Mouse (Mus musculus) hindbrain, embryonic 16.5 days (tissue): ENCODE measurements around the gene Dpysl4. TPM values are rescaled to one million over a fixed set of nuclear protein-coding genes. Genes with fewer than 3 reads are reported as not detected.

Experiments
- ATAC-seq: fragments of 200-750 bp; cut with Nextera tagmentation; 2 replicates; pipeline ENCODE4 v1.8.0; 2017; ENCODE audit warnings: moderate TSS enrichment, moderate library complexity
- H3K27ac ChIP-seq: fragments of 300-500 bp; sonication (generic); 2 replicates; pipeline ENCODE4 v1.5.1; 2014; ENCODE audit warnings: low read depth, mild to moderate bottlenecking, control low read depth, low read length, moderate library complexity
- H3K27me3 ChIP-seq: fragments of 300-500 bp; sonication (generic); replicated peaks from 2 replicates; pipeline ENCODE4 v1.6.1; 2014; ENCODE audit warnings: low read length; ENCODE audit not compliant: control insufficient read depth, insufficient read depth
- H3K36me3 ChIP-seq: fragments of 300-500 bp; sonication (generic); 2 replicates; pipeline ENCODE4 v1.6.1; 2014; ENCODE audit warnings: mild to moderate bottlenecking, low read length, moderate library complexity, mixed read lengths; ENCODE audit not compliant: control insufficient read depth, insufficient read depth
- H3K4me1 ChIP-seq: fragments of 300-500 bp; sonication (generic); 2 replicates; pipeline ENCODE4 v1.6.1; 2014; ENCODE audit warnings: low read depth, low read length; ENCODE audit not compliant: control insufficient read depth, insufficient read depth
- H3K4me2 ChIP-seq: fragments of 300-500 bp; sonication (generic); 2 replicates; pipeline ENCODE4 v1.6.1; 2014; ENCODE audit warnings: mild to moderate bottlenecking, low read length, control low read depth, moderate library complexity
- H3K4me3 ChIP-seq: fragments of 300-500 bp; sonication (generic); 2 replicates; pipeline ENCODE4 v1.5.1; 2014; ENCODE audit warnings: mild to moderate bottlenecking, low read length, control low read depth, moderate library complexity
- H3K9ac ChIP-seq: fragments of 300-500 bp; sonication (generic); 2 replicates; pipeline ENCODE4 v1.6.1; 2014; ENCODE audit warnings: low read depth, mild to moderate bottlenecking, control low read depth, low read length, moderate library complexity
- H3K9me3 ChIP-seq: fragments of 300-500 bp; sonication (generic); 2 replicates; pipeline ENCODE4 v1.6.1; 2014; ENCODE audit warnings: mild to moderate bottlenecking, low read length, moderate library complexity; ENCODE audit not compliant: control insufficient read depth
- WGBS: fragments of 180-500 bp; shearing (Covaris S2); extraction: QIAGEN DNeasy Blood & Tissue Kit; methylation state at CpG from one replicate; pipeline ENCODE4 v1.1.7; 2014; 5-methylcytosine and 5-hydroxymethylcytosine counted together
- polyA plus RNA-seq: library from polyadenylated mRNA; unstranded; fragments of >200 nt; fragmentation: Nextera tagmentation; extraction: Ambion mirVana; gene quantifications from 2 replicates; pipeline ENCODE4 v1.2.1, GENCODE M21; 2015

The Dpysl4 gene
- polyA plus RNA-seq, 1 experiment from 2014 or later = 182 TPM

DNA sequence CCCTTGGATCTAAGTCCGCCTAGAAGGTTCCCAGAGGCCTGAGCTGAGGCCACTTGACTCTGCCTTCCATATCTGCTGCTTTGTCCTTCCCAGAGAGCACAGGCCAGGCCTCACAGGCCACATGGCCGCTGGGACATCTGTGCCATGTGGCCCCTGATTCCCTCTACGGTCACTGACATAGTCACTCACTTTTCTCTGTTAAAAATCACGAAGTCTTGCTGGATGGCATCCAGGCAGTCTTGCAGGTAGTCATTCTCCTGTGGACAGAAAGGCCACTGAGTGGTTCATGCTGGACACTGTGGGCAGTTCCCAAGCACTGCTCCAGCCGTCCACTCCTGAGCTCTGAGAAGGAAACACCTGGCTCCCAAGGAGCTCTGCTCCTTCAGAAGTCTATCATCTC lies 19.3 kb downstream of the Dpysl4 start:
- WGBS = 78% methylated on average over 5 of the region's 5 CpGs
- no peaks in the 10 kb centered on the region for H3K36me3 ChIP-seq
- H3K4me1 ChIP-seq = no peaks in the 10 kb centered on the region
- H3K4me2 ChIP-seq = no peak overlapping the region
- no peak overlapping the region for H3K9ac ChIP-seq
- no peak overlapping the region for H3K27ac ChIP-seq
- H3K4me3 ChIP-seq = no peak overlapping the region
- no peaks in the 10 kb centered on the region for H3K27me3 ChIP-seq
- no peaks in the 10 kb centered on the region for H3K9me3 ChIP-seq
- no peak for ATAC-seq

DNA sequence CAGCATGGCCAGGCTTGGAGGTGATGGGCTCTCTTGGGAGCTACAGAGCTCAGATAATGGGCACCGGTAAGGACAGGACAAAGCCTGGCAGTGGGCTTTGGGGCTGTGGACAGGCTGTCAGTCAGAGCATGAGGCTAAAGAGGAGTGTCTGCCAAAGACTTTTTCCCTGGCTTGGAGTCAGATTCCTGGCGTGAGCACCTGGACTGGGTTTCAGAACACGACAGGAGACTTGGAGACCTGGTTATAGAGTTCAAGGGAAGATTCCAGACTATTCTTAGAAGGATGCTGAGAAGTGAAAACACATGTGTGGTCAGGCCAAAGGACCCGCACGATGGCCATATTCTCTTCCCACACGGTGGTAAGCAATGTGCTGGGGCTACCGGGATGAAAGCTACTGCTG lies 19.9 kb downstream of the Dpysl4 start:
- H3K9ac ChIP-seq = no peak overlapping the region
- H3K27ac ChIP-seq = no peak overlapping the region
- H3K36me3 ChIP-seq = no peaks in the 10 kb centered on the region
- no peak for ATAC-seq
- H3K4me2 ChIP-seq = no peak overlapping the region
- no peaks in the 10 kb centered on the region for H3K4me1 ChIP-seq
- H3K27me3 ChIP-seq = no peaks in the 10 kb centered on the region
- WGBS = 70% methylated on average over 7 of the region's 7 CpGs
- H3K9me3 ChIP-seq = no peaks in the 10 kb centered on the region
- no peak overlapping the region for H3K4me3 ChIP-seq

- H3K9ac ChIP-seq = no peak overlapping the region
- no peak overlapping the region for H3K27ac ChIP-seq
- H3K36me3 ChIP-seq = no peaks in the 10 kb centered on the region
- H3K9me3 ChIP-seq = no peaks in the 10 kb centered on the region
- no peaks in the 10 kb centered on the region for H3K27me3 ChIP-seq
- no peak for ATAC-seq
- 75% methylated on average over 9 of the region's 9 CpGs for WGBS
- no peaks in the 10 kb centered on the region for H3K4me1 ChIP-seq
- H3K4me3 ChIP-seq = no peak overlapping the region
- H3K4me2 ChIP-seq = no peak overlapping the region
Observed at GRCm38 (mm10) chr7:139107908-139108650, 22.3 kb downstream of the Dpysl4 start.

DNA sequence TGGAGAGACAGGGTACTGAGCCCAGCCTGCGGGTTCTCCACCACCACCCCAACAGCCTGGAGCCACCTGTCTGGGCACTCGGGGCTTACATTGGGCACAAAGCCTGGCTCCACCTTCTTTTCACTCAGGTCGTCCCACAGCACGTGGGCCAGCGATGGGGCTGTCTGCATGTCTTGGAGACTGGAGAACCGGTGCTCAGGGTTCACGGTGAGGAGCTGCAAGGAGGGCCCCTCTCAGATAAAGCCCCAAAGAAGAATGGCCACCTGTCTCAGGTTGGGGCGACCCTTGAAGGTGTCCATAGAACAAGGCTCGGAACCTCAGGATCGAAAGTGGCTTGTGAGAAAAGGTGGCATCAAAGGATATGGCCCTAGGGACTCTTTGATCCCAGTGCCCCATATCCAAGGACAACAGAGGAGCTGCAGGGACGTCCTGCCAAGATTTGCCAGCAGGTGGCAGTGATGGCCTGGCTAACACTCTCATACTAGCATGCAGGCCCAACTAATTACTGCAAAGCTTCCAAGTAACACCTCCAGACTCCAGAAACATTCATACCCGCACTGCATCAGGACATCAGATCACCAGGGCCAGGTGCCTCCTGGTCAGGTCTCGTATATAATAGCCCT lies 33.5 kb downstream of the Dpysl4 start:
- H3K9me3 ChIP-seq = no peaks in the 10 kb centered on the region
- H3K9ac ChIP-seq = no peak overlapping the region; the same call in 1 of the 2 replicates
- ATAC-seq = peak; percentile 91
- H3K4me2 ChIP-seq = no peak overlapping the region
- no peak overlapping the region for H3K4me3 ChIP-seq
- H3K4me1 ChIP-seq = no peaks in the 10 kb centered on the region
- H3K36me3 ChIP-seq = no peaks in the 10 kb centered on the region
- H3K27ac ChIP-seq = no peak overlapping the region
- 46% methylated on average over 13 of the region's 13 CpGs for WGBS
- 0 out of 2 replicates have a peak, but pooled peaks cover 2% of the 10 kb centered on the region for H3K27me3 ChIP-seq

GRCm38 (mm10) chr7:139119775-139120153 lies 34.0 kb downstream of the Dpysl4 start:
- H3K9me3 ChIP-seq = no peaks in the 10 kb centered on the region
- H3K4me2 ChIP-seq = no peak overlapping the region
- ATAC-seq = peak; percentile 52
- no peaks in the 10 kb centered on the region for H3K4me1 ChIP-seq
- H3K36me3 ChIP-seq = no peaks in the 10 kb centered on the region
- H3K27me3 ChIP-seq = 0 out of 2 replicates have a peak, but pooled peaks cover 2% of the 10 kb centered on the region
- no peak overlapping the region for H3K4me3 ChIP-seq
- H3K27ac ChIP-seq = no peak overlapping the region
- 71% methylated on average over 2 of the region's 2 CpGs for WGBS
- no peak overlapping the region for H3K9ac ChIP-seq

DNA sequence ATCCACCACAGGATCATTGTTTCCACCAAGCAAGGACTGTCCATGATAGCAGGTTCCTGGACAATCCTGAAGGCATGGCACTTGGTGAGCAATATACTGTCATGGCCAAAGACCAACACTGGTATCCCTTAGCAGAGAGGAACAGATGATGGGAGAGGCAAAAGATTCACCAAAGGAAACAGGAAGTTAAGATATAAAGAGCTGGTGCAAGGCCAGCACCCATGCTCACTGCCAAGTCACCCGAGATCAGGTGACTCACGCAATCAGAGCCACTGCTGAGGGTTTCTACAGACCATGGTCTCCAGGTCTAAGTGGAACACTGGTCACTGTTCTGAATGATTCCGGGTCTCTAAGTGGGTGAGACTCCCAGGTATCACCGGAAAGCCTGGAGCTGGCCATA lies 40.1 kb downstream of the Dpysl4 start:
- 87% methylated on average over 4 of the region's 4 CpGs for WGBS
- 0 out of 2 replicates have a peak, but pooled peaks cover under 1% of the 10 kb centered on the region for H3K4me1 ChIP-seq
- no peaks in the 10 kb centered on the region for H3K9me3 ChIP-seq
- H3K36me3 ChIP-seq = no peaks in the 10 kb centered on the region
- ATAC-seq = no peak
- H3K4me3 ChIP-seq = no peak overlapping the region
- no peaks in the 10 kb centered on the region for H3K27me3 ChIP-seq
- no peak overlapping the region for H3K27ac ChIP-seq
- H3K4me2 ChIP-seq = no peak overlapping the region
- no peak overlapping the region for H3K9ac ChIP-seq

- H3K27me3 ChIP-seq = no peaks in the 10 kb centered on the region
- 67% methylated on average over 7 of the region's 7 CpGs for whole genome bisulfite sequencing
- H3K9ac ChIP-seq = no peak overlapping the region
- H3K27ac ChIP-seq = no peak overlapping the region
- no peak overlapping the region for H3K4me2 ChIP-seq
- H3K36me3 ChIP-seq = no peaks in the 10 kb centered on the region
- H3K9me3 ChIP-seq = no peaks in the 10 kb centered on the region
- 0 out of 2 replicates have a peak, but pooled peaks cover 2% of the 10 kb centered on the region for H3K4me1 ChIP-seq
- ATAC-seq = no peak
- H3K4me3 ChIP-seq = no peak overlapping the region
Observed at GRCm38 (mm10) chr7:139126549-139126948, 40.7 kb downstream of the Dpysl4 start.

DNA sequence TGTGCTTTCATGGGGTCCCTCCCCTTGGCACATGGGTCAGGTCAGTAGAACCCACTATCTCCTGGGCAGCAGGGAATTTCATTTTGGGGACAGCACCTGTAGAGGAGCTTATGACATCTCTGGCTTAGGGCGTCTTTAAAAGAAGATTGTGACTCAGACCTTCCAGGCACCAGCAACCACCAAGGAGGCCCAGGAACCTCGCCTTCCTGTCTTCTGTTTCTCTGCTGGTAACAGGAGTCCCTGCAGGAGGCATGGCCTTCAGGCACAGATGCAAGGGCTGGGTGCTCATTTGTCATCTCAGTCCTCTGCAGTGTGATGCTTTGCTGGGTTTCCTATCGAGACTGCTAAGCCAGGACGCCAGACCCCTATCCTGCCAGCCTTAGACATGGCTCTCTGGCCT lies 43.2 kb downstream of the Dpysl4 start:
- WGBS = 76% methylated on average over 4 of the region's 4 CpGs
- Histone ChIP-seq H3K4me3 (no peak overlapping the region), H3K36me3 (no peaks in the 10 kb centered on the region), H3K4me1 (peaks cover 6% of the 10 kb centered on the region), H3K9me3 (no peaks in the 10 kb centered on the region), H3K9ac (no peak overlapping the region), H3K27ac (no peak overlapping the region), H3K4me2 (no peak overlapping the region), H3K27me3 (no peaks in the 10 kb centered on the region)
- no peak for ATAC-seq

GRCm38 (mm10) chr7:139130361-139130760 lies 44.6 kb downstream of the Dpysl4 start:
- H3K4me2 ChIP-seq = no peak overlapping the region
- no peaks in the 10 kb centered on the region for H3K27me3 ChIP-seq

More at GRCm38 (mm10) chr7:139130361-139130760, 44.6 kb downstream of the Dpysl4 start:
- Histone ChIP-seq H3K4me3 (no peak overlapping the region), H3K9me3 (no peaks in the 10 kb centered on the region), H3K4me1 (peaks cover 6% of the 10 kb centered on the region), H3K9ac (no peak overlapping the region), H3K36me3 (no peaks in the 10 kb centered on the region), H3K27ac (no peak overlapping the region)
- 36% methylated on average over 6 of the region's 6 CpGs for whole genome bisulfite sequencing
- ATAC-seq = no peak
